Mouse (Mus musculus) CD4-positive naive resting alpha-beta T cell, adult 76 days (primary cell): ENCODE data around the gene Lingo2. TPM values are rescaled to one million over a fixed set of nuclear protein-coding genes. Genes with fewer than 3 reads are reported as not detected.

Experiments
- total RNA-seq: library from RNA; stranded (reverse); gene quantifications from one replicate; pipeline ENCODE4 v1.2.4, GENCODE M21; 2023

Lingo2 gene
- not detected for total RNA-seq

GRCm38 (mm10) chr4:36951150-36951954, at the start of gene Lingo2:
Gene Lingo2, minus strand, starts transcription at chr4:36951747.

